Mouse (Mus musculus) hindbrain, embryonic 16.5 days (tissue): Measurements from ENCODE around the gene Msto1. TPM values are rescaled to one million over a fixed set of nuclear protein-coding genes. Genes with fewer than 3 reads are reported as not detected.

Experiments used
- ATAC-seq: fragments of 200-750 bp; cut with Nextera tagmentation; 2 replicates; pipeline ENCODE4 v1.8.0; 2017; ENCODE audit warnings: moderate TSS enrichment, moderate library complexity
- H3K27ac ChIP-seq: fragments of 300-500 bp; sonication (generic); 2 replicates; pipeline ENCODE4 v1.5.1; 2014; ENCODE audit warnings: low read depth, mild to moderate bottlenecking, control low read depth, low read length, moderate library complexity
- H3K27me3 ChIP-seq: fragments of 300-500 bp; sonication (generic); replicated peaks from 2 replicates; pipeline ENCODE4 v1.6.1; 2014; ENCODE audit warnings: low read length; ENCODE audit not compliant: control insufficient read depth, insufficient read depth
- H3K36me3 ChIP-seq: fragments of 300-500 bp; sonication (generic); 2 replicates; pipeline ENCODE4 v1.6.1; 2014; ENCODE audit warnings: mild to moderate bottlenecking, low read length, moderate library complexity, mixed read lengths; ENCODE audit not compliant: control insufficient read depth, insufficient read depth
- H3K4me1 ChIP-seq: fragments of 300-500 bp; sonication (generic); 2 replicates; pipeline ENCODE4 v1.6.1; 2014; ENCODE audit warnings: low read depth, low read length; ENCODE audit not compliant: control insufficient read depth, insufficient read depth
- H3K4me2 ChIP-seq: fragments of 300-500 bp; sonication (generic); 2 replicates; pipeline ENCODE4 v1.6.1; 2014; ENCODE audit warnings: mild to moderate bottlenecking, low read length, control low read depth, moderate library complexity
- H3K4me3 ChIP-seq: fragments of 300-500 bp; sonication (generic); 2 replicates; pipeline ENCODE4 v1.5.1; 2014; ENCODE audit warnings: mild to moderate bottlenecking, low read length, control low read depth, moderate library complexity
- H3K9ac ChIP-seq: fragments of 300-500 bp; sonication (generic); 2 replicates; pipeline ENCODE4 v1.6.1; 2014; ENCODE audit warnings: low read depth, mild to moderate bottlenecking, control low read depth, low read length, moderate library complexity
- H3K9me3 ChIP-seq: fragments of 300-500 bp; sonication (generic); 2 replicates; pipeline ENCODE4 v1.6.1; 2014; ENCODE audit warnings: mild to moderate bottlenecking, low read length, moderate library complexity; ENCODE audit not compliant: control insufficient read depth
- WGBS: fragments of 180-500 bp; shearing (Covaris S2); extraction: QIAGEN DNeasy Blood & Tissue Kit; methylation state at CpG from one replicate; pipeline ENCODE4 v1.1.7; 2014; 5-methylcytosine and 5-hydroxymethylcytosine counted together
- polyA plus RNA-seq: library from polyadenylated mRNA; unstranded; fragments of >200 nt; fragmentation: Nextera tagmentation; extraction: Ambion mirVana; gene quantifications from 2 replicates; pipeline ENCODE4 v1.2.1, GENCODE M21; 2015

The Msto1 gene
- polyA plus RNA-seq, 1 experiment from 2014 or later, result 55.3 TPM

- Histone ChIP-seq H3K36me3 (peaks cover 12% of the 10 kb centered on the region), H3K9me3 (no peaks in the 10 kb centered on the region), H3K4me1 (no peaks in the 10 kb centered on the region), H3K27me3 (no peaks in the 10 kb centered on the region), H3K4me2 (no peak overlapping the region), H3K9ac (no peak overlapping the region), H3K27ac (no peak overlapping the region), H3K4me3 (no peak overlapping the region)
- ATAC-seq, result no peak
- WGBS, result 97% methylated on average over 10 of the region's 10 CpGs
Observed at GRCm38 (mm10) chr3:88942316-88942880, 28.6 kb upstream of the Msto1 start.

GRCm38 (mm10) chr3:88939749-88940148 lies 25.9 kb upstream of the Msto1 start:
- WGBS, result 66% methylated on average over 3 of the region's 3 CpGs
- no peak overlapping the region for H3K27ac ChIP-seq

GRCm38 (mm10) chr3:88939071-88939470 lies 25.3 kb upstream of the Msto1 start:
- WGBS, result 95% methylated on average over 10 of the region's 10 CpGs
- Histone ChIP-seq H3K36me3 (peaks cover 12% of the 10 kb centered on the region), H3K9me3 (no peaks in the 10 kb centered on the region), H3K27ac (no peak overlapping the region), H3K9ac (no peak overlapping the region), H3K4me1 (no peaks in the 10 kb centered on the region), H3K4me3 (no peak overlapping the region), H3K4me2 (no peak overlapping the region), H3K27me3 (no peaks in the 10 kb centered on the region)
- no peak for ATAC-seq

More at GRCm38 (mm10) chr3:88939749-88940148, 25.9 kb upstream of the Msto1 start:
- ATAC-seq, result peak; percentile 42; the same call in 1 of the 2 replicates
- no peaks in the 10 kb centered on the region for H3K4me1 ChIP-seq
- peaks cover 12% of the 10 kb centered on the region for H3K36me3 ChIP-seq
- H3K27me3 ChIP-seq, result no peaks in the 10 kb centered on the region
- no peak overlapping the region for H3K4me2 ChIP-seq
- no peak overlapping the region for H3K4me3 ChIP-seq
- H3K9me3 ChIP-seq, result no peaks in the 10 kb centered on the region
- no peak overlapping the region for H3K9ac ChIP-seq

GRCm38 (mm10) chr3:88929501-88929900 lies 15.7 kb upstream of the Msto1 start:
- H3K4me3 ChIP-seq, result no peak overlapping the region
- H3K36me3 ChIP-seq, result peaks cover 53% of the 10 kb centered on the region
- no peaks in the 10 kb centered on the region for H3K27me3 ChIP-seq
- H3K27ac ChIP-seq, result no peak overlapping the region
- WGBS, result 94% methylated on average over 3 of the region's 3 CpGs
- H3K4me2 ChIP-seq, result no peak overlapping the region
- no peaks in the 10 kb centered on the region for H3K9me3 ChIP-seq
- no peaks in the 10 kb centered on the region for H3K4me1 ChIP-seq
- no peak overlapping the region for H3K9ac ChIP-seq
- ATAC-seq, result no peak

GRCm38 (mm10) chr3:88925651-88926050 lies 11.9 kb upstream of the Msto1 start:
- H3K4me2 ChIP-seq, result no peak overlapping the region
- peaks cover 75% of the 10 kb centered on the region for H3K36me3 ChIP-seq
- H3K9me3 ChIP-seq, result no peaks in the 10 kb centered on the region
- no peak overlapping the region for H3K4me3 ChIP-seq
- ATAC-seq, result no peak
- 89% methylated on average over 2 of the region's 2 CpGs for WGBS
- H3K9ac ChIP-seq, result no peak overlapping the region
- no peak overlapping the region for H3K27ac ChIP-seq
- H3K4me1 ChIP-seq, result no peaks in the 10 kb centered on the region
- no peaks in the 10 kb centered on the region for H3K27me3 ChIP-seq

- Histone ChIP-seq H3K27me3 (no peaks in the 10 kb centered on the region), H3K9ac (no peak overlapping the region), H3K4me1 (no peaks in the 10 kb centered on the region), H3K27ac (no peak overlapping the region), H3K4me2 (no peak overlapping the region), H3K9me3 (no peaks in the 10 kb centered on the region), H3K36me3 (peaks cover 68% of the 10 kb centered on the region), H3K4me3 (no peak overlapping the region)
- no peak for ATAC-seq
- 88% methylated on average over 8 of the region's 8 CpGs for whole genome bisulfite sequencing
Observed at GRCm38 (mm10) chr3:88923989-88924591, 10.3 kb upstream of the Msto1 start.

GRCm38 (mm10) chr3:88921411-88921810 lies 7.6 kb upstream of the Msto1 start:
- WGBS, result 94% methylated on average over 9 of the region's 9 CpGs
- Histone ChIP-seq H3K27ac (no peak overlapping the region), H3K4me3 (no peak overlapping the region), H3K9me3 (no peaks in the 10 kb centered on the region), H3K36me3 (peaks cover 44% of the 10 kb centered on the region), H3K27me3 (no peaks in the 10 kb centered on the region), H3K4me1 (no peaks in the 10 kb centered on the region), H3K9ac (no peak overlapping the region), H3K4me2 (no peak overlapping the region)
- no peak for ATAC-seq

GRCm38 (mm10) chr3:88918981-88919380 lies 5.2 kb upstream of the Msto1 start:
- H3K9ac ChIP-seq, result no peak overlapping the region
- no peaks in the 10 kb centered on the region for H3K27me3 ChIP-seq
- H3K4me3 ChIP-seq, result no peak overlapping the region
- H3K9me3 ChIP-seq, result no peaks in the 10 kb centered on the region
- H3K36me3 ChIP-seq, result peaks cover 31% of the 10 kb centered on the region
- peaks cover 6% of the 10 kb centered on the region for H3K4me1 ChIP-seq
- H3K27ac ChIP-seq, result no peak overlapping the region
- WGBS, result 82% methylated on average over 13 of the region's 13 CpGs
- no peak overlapping the region for H3K4me2 ChIP-seq
- no peak for ATAC-seq

- Histone ChIP-seq H3K27me3 (no peaks in the 10 kb centered on the region), H3K4me3 (peak overlapping the region; percentile 71), H3K4me1 (peaks cover 14% of the 10 kb centered on the region), H3K4me2 (peak overlapping the region; percentile 70), H3K9ac (peak overlapping the region; percentile 78), H3K27ac (peak overlapping the region; percentile 86), H3K36me3 (peaks cover 23% of the 10 kb centered on the region), H3K9me3 (no peaks in the 10 kb centered on the region)
- no peak for ATAC-seq
- WGBS, result 32% methylated on average over 8 of the region's 8 CpGs
Observed at GRCm38 (mm10) chr3:88914384-88914810, 598 bp upstream of the Msto1 start.
